Mouse (Mus musculus) kidney, postnatal 25 days (tissue): ENCODE data around the gene Ccdc87.
"Not testable (repeated sequence)": the region's sequence is repeated elsewhere in the genome, so short reads cannot be mapped to it uniquely, and the experiment has no call there.

Experiments
- DNase-seq, 2 experiments: peaks; one replicate each; pipeline ENCODE4 v3.0.0; 2021; ENCODE audit warnings: mixed read lengths in 2 of 2

Ccdc87 gene

DNA sequence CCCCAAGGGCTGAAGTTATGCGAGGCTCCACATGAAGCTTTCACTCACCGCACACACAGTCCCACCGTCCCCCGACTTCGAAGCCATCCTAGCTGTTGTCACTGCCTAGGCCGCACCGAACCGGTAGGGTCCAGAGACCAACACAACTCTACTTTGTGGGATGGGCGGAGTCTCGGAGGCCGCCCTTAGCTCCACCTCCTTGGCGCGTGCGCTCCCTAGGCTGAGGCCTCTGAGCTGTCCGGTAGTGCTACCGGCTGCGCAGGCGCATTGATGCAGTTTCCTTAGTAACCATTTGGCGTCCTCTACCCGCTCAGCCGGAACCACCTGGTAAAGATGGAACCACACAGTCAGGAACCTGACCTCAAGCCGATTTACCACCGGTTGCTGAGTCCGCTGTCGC, at the start of gene Ccdc87, which contains the start of gene Ccs:
TSS of gene Ccdc87 (plus strand) at position 218 of the 400 bp plus-strand sequence.
TSS of gene Ccs (minus strand) at position 184 of the 400 bp plus-strand sequence.
- DNase-seq, result peak; percentile 99

- no peak for DNase-seq
Measured at GRCm38 (mm10) chr19:4793281-4793830, 45.8 kb upstream of the Ccdc87 start.

- peak; percentile 99 for DNase-seq
Measured at GRCm38 (mm10) chr19:4793831-4794422, 45.2 kb upstream of the Ccdc87 start, which contains the start of gene Rbm4. TSS of gene Rbm4 (minus strand) at chr19:4793901.

DNA sequence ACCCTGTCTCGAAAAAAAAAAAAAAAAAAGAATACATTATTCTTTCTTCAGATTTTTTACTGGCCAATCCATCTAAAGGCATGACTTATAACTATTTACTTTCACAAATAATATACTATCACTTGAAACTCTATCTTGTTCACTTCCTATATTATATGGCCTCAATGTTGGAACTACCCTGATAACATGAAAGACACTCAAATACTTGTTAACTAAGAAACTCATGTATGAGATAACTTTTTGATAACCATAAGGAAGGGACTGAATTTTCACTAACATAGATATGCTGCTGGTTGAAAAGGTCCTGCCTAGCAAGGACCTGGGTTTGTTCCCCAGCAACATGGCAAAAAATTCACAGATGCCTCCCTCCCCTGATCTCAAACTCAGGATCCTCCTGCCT, 43.2 kb upstream of the Ccdc87 start:
- DNase-seq, result no peak

DNA sequence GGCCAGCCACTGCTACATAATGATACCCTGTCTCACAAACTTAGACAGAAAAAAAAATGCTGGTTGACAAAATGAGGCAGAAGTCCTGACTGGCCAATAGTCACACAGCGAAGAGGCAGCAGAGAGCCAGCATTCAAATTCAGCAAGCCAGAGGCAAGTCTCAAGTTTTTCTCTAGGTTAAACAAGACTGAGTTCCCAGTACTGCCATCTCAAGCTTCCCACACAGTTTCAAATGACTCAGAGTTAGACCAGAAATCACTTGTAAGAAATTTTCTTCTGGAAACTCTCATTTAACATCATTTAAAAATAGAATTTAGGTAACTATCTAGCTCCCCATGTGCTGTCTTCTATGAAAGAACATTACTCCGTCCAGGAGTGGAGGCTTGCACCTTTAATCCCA, 41.3 kb upstream of the Ccdc87 start:
- no peak for DNase-seq

DNA sequence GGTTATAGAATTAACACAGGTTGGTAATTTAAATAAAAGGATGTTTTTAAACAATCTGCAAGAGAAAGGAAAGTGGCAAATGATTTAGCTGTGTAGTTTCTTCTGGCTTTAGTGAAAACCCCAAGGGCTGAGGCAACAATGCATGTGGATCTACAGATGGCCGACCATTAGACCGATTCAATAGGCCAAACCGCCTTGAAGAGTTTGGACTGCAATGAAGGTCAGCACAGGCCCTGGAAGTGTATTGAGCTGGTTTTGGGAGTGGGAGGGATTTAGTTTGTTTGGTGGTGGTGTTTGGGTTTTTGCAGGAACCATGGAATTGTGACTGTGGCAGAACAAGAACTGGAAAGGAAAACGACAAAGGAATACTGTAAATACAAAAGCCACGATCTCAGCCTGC, 40.1 kb upstream of the Ccdc87 start:
- DNase-seq, result no peak

DNA sequence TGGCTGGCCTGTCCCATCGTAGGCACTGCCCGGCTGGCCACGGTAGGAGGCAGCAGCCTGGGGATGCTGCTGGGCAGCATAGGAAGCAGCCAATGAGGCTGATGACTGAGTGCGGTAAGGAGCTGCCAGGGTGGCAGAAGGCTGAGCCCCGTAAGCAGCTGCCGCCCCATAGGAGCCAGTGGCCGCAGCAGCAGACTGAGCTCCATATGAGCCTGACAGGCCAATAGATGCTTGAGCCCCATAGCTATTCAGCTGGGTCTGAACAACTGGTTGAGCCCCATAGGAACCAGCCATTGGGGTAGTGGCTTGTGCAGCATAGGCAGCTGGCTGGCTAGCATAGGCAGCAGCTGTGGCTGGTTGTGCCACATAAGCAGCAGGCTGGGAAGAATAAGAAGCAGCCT, 36.5 kb upstream of the Ccdc87 start:
- DNase-seq, result no peak

- DNase-seq, result no peak
Measured at GRCm38 (mm10) chr19:4803283-4803682, 35.9 kb upstream of the Ccdc87 start.

- no peak for DNase-seq
Measured at GRCm38 (mm10) chr19:4810309-4810708, 28.9 kb upstream of the Ccdc87 start.

- DNase-seq, result no peak
Measured at GRCm38 (mm10) chr19:4810746-4811062, 28.5 kb upstream of the Ccdc87 start.

GRCm38 (mm10) chr19:4811063-4811908, 27.9 kb upstream of the Ccdc87 start, which contains the start of the genes Gm21992 and Rbm14:
TSS of gene Gm21992 (minus strand) at chr19:4811612.
TSS of gene Rbm14 (minus strand) at chr19:4811634.
- DNase-seq, result peak; percentile 98 to 100

DNA sequence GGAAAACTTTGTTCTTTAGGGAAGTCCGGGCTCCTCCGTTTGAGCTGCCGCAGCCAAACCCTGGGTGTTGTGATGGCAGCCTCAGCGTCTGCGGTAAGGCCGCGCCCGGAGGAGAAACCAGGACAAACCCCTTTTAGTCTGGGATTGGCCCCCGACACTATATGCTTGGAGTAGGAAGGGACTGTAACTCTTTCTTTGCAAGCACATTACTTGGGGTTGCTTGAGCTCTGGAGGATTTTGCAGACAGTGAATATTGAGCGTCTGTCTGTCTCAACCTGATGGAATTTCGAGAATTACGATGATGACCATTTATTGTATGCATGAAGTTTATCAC, 27.3 kb upstream of the Ccdc87 start:
- no peak for DNase-seq

DNA sequence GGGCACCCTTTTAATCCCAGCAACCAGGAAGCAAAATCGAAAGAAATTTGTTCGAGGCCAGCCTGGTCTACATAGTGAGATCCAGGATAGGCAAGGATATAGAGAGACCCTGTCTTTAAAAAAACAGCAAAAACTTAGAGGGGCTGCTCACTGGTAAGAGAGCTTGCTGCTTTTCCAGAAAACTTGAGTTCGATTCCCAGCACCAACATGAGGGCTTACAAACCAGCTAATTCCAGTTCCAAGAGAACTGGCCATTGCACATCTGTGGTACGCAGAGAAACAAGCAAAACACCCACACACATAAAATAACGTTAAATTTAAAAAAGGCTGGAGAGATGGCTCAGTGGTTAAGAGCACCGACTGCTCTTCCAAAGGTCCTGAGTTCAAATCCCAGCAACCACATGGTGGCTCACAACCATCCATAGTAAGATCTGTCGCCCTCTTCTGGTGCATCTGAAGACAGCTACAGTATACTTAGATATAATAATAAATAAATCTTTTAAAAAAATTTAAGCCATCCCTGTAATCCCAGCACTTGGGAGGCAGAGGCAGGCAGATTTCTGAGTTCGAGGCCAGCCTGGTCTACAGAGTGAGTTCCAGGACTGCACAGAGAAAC, 26.7 kb upstream of the Ccdc87 start:
- not testable (repeated sequence) for DNase-seq

- DNase-seq, result peak; percentile 41 to 66
Measured at GRCm38 (mm10) chr19:4813015-4813414, 26.2 kb upstream of the Ccdc87 start.

- no peak for DNase-seq
Measured at GRCm38 (mm10) chr19:4817182-4817835, 21.9 kb upstream of the Ccdc87 start.

DNA sequence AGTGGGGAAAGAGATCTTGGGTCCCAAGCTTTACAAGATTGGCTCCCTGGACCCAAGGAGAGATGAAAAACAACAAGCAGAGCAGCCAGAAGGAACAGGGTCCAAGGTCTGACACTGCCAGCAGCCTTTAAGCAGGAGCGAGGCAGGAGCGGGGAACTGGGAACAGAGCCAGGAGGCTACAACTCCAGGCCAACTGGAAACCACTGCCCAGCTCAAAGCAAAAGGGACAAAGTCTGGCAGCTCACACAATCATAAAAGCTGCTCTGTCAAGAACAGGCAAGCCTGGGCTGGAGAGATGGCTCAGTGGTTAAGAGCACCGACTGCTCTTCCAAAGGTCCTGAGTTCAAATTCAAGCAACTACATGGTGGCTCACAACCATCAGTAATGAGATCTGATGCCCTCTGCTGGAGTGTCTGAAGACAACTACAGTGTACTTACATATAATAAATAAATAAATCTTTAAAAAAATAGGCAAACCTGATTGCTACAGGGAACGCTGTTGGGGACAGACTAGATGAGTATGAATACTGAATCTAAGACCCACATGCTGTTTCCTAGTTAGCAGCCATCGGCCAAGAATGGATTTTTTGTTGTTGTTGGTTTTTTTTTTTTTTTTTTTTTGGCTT, 18.4 kb upstream of the Ccdc87 start:
- peak; percentile 94 to 97 for DNase-seq

- peak; percentile 61 to 85 for DNase-seq
Measured at GRCm38 (mm10) chr19:4828444-4829114, 10.6 kb upstream of the Ccdc87 start.

- peak; percentile 66 to 74 for DNase-seq
Measured at GRCm38 (mm10) chr19:4829156-4829555, 10.0 kb upstream of the Ccdc87 start.

DNA sequence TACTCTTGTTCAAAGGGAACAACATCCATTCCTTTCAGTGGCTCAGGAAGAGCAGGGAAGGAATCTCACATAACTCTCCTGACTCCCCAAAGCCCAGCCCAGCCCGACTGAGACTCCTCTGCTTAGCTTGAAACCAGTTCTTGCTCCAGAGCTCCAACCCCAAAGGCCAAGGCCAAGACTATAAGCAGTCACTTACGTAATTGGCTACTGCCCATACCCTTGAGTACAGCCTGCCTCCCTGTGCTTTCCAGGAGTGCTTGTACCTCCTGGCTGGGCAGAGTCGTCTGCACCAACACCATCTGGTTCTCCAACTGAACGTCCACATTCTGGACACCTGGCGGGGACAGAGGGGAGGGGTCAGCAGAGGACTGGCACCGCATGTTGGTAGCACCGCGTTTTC, 5.2 kb upstream of the Ccdc87 start:
- DNase-seq, result no peak

DNA sequence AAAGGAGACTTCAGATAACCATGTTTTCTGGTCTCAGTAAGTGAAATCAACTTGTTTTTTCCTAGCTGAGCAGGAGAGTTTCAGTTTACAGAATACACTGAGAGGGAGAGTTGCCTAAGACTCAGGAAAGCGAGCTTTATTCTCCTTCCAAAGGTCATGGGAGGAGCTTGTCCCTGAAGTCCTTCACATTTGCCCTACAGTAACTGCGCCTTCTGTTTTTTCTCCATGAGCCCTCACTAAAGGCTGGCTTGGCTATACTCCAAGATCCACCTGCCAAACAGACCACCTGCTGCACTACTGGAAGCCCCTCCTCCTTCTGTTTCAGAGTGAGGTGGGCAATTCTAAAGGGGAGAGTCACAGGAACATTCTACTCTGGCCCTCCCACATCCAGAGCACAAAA, 3.1 kb upstream of the Ccdc87 start:
- peak; percentile 49 to 65 for DNase-seq

GRCm38 (mm10) chr19:4837049-4837448, 2.1 kb upstream of the Ccdc87 start:
- DNase-seq, result no peak
